20 mouse cellular contexts compared by ENCODE assay signal in genomic region chr11:74515046-74515445, GRCm38 (mm10).
DNase-seq lines count a peak whose midpoint lies in the region; ATAC-seq lines count a peak whose summit lies in the region.
"Had no signal": no experiment of that assay in that cellular context is flagged by ENCODE, and none has a peak within 500 bp of the region (broad histone marks: within the 10 kb centered on the region; RNA-seq: fewer than 3 reads in every experiment).

No protein-coding gene starts in this region.

- H3K36me3 ChIP-seq in liver, embryonic 11.5 days (ENCODE audit: control insufficient read depth, insufficient read depth, low read length) = no peaks in the 10 kb centered on the region
- H3K36me3 ChIP-seq in heart, embryonic 13.5 days = no peaks in the 10 kb centered on the region
- H3K36me3 ChIP-seq: embryonic facial prominence, embryonic 15.5 days; limb, embryonic 13.5 days; liver, embryonic 15.5 days had no signal

- H3K4me1 ChIP-seq in liver, embryonic 11.5 days (replicated peaks; ENCODE audit: control insufficient read depth, insufficient read depth, low read length) = peaks cover 3% of the 10 kb centered on the region
- H3K4me1 ChIP-seq in heart, embryonic 13.5 days = peaks cover 50% of the 10 kb centered on the region
- H3K4me1 ChIP-seq: embryonic facial prominence, embryonic 15.5 days; limb, embryonic 13.5 days; liver, embryonic 15.5 days had no signal

- no peak overlapping the region for H3K4me2 ChIP-seq in liver, embryonic 11.5 days
- H3K4me2 ChIP-seq in heart, embryonic 13.5 days = peak overlapping the region; percentile 3
- H3K4me2 ChIP-seq: embryonic facial prominence, embryonic 15.5 days; limb, embryonic 13.5 days; liver, embryonic 15.5 days; midbrain, embryonic 11.5 days had no signal

- no peaks in the 10 kb centered on the region for H3K27me3 ChIP-seq in liver, embryonic 11.5 days (replicated peaks; ENCODE audit: control insufficient read depth, insufficient read depth, low read length)
- peaks cover 5% of the 10 kb centered on the region; the same call in 1 of the 2 replicates for H3K27me3 ChIP-seq in heart, embryonic 13.5 days (replicated peaks)

- no peak for DNase-seq in liver, embryonic 11.5 days (ENCODE audit: low spot score)
- DNase-seq in liver = no peak
- DNase-seq in heart, postnatal 10 days = peak; percentile 35 to 43
- no peak for DNase-seq in testis, postnatal 10 days (ENCODE audit: low spot score)
- DNase-seq in urinary bladder, adult 18-20 months (ENCODE audit: low spot score in 2 of 2) = no peak
- no peak for DNase-seq in cerebellum, adult 9-10 months
- DNase-seq: adrenal gland, postnatal 10 days; cerebellum, adult 2 months; gastrocnemius, adult 2 months; kidney, postnatal 25 days had no signal

- 49% methylated on average over 3 of the region's 3 CpGs for WGBS in liver, embryonic 11.5 days
- WGBS in heart, embryonic 13.5 days = 12% methylated on average over 3 of the region's 3 CpGs

- intact Hi-C loops in heart, postnatal 10 days (cut with DNase I) = no loop called here

- no peak overlapping the region for H3K4me3 ChIP-seq in liver, embryonic 11.5 days (ENCODE audit: low read depth, low read length)
- no peak overlapping the region for H3K4me3 ChIP-seq in heart, embryonic 13.5 days
- H3K4me3 ChIP-seq: embryonic facial prominence, embryonic 15.5 days; gastrocnemius, adult 2 months; limb, embryonic 13.5 days; liver, embryonic 15.5 days had no signal

- H3K9ac ChIP-seq in liver, embryonic 11.5 days (ENCODE audit: low read depth, low read length) = no peak overlapping the region
- H3K9ac ChIP-seq in heart, embryonic 13.5 days = peak overlapping the region; percentile 30
- H3K9ac ChIP-seq: embryonic facial prominence, embryonic 15.5 days; limb, embryonic 13.5 days; liver, embryonic 15.5 days had no signal

- no peak overlapping the region for H3K27ac ChIP-seq in liver, embryonic 11.5 days (ENCODE audit: low read depth, low read length)
- H3K27ac ChIP-seq in heart, embryonic 13.5 days (replicated peaks) = peak overlapping the region; percentile 67
- H3K27ac ChIP-seq: embryonic facial prominence, embryonic 15.5 days; gastrocnemius, adult 2 months; hindbrain, postnatal 0 days; limb, embryonic 13.5 days; liver, embryonic 15.5 days; macrophage had no signal

- 0 out of 2 replicates have a peak, but pooled peaks have one; percentile 40 for ATAC-seq in liver, embryonic 11.5 days (replicated peaks; ENCODE audit: low FRiP score)
- ATAC-seq in heart, embryonic 13.5 days (ENCODE audit: extremely low read depth, insufficient number of reproducible peaks, low FRiP score, low TSS enrichment) = no peak
- ATAC-seq: activated CD4-positive, CD25-positive, alpha-beta regulatory T cell, adult 4 months; forebrain, embryonic 14.5 days; hindbrain, postnatal 0 days; intestine, embryonic 16.5 days had no signal

- H3K9me3 ChIP-seq in liver, embryonic 11.5 days (ENCODE audit: control insufficient read depth, low read length) = no peaks in the 10 kb centered on the region
- H3K9me3 ChIP-seq in heart, embryonic 13.5 days = no peaks in the 10 kb centered on the region
- H3K9me3 ChIP-seq: embryonic facial prominence, embryonic 15.5 days; limb, embryonic 13.5 days; liver, embryonic 15.5 days had no signal

Comparison
In these comparisons a context has a peak if more than half of its experiments do, and no peak if none do; other contexts are left out.
1. DNase-seq: peak in heart, postnatal 10 days (2 of 2); none in liver, embryonic 11.5 days (single experiment), liver (single experiment), testis, postnatal 10 days (single experiment), urinary bladder, adult 18-20 months (0 of 2) and cerebellum, adult 9-10 months (single experiment).